Mouse (Mus musculus) CH12F3 (cell line): ENCODE data around the gene Atg9a.

Experiments
- in situ Hi-C: fragments of 300-500 bp; cut with MboI; formaldehyde crosslinking; loops from 2 replicates; pipeline ENCODE4 v1.14.3; 2020; ENCODE audit warnings: low sequenced_read_pairs

The Atg9a gene

DNA sequence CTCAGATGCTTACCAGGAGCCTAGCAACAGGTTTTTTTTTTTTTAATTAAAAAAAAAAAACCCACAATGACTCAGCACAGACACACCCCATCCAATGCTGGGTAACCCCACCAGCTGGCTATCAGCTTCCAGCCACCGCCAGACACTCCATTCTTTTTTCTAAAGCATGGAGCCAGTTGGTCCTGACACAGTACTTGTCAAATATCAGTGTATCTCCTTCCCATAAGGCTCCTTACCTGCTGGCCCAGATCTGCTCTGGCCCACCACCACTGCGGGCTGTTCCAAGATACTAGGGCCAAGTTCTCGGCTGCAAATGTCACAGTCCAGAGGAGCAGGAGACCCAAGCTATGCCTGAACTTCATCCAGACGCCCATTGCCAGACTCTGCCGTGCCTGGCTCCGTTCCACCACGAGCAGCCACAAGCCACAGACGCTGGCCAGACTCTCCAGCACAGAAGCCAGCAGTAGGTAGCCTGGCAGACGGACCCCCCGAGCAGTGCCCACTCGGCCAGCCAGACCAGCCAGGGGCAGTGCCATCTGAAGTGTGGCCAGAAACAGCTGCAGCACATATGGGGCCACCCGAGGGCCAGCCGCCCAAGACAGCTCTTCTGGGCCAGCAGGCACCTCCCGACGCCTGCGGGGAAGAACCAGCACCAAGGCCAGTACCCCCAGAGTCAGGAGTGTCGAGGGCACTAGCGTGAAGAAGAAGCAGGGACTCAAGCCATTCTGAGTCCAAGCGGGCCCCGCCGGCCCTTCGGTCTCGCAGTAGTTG lies 12.5 kb downstream of the Atg9a start:
- in situ Hi-C loops: no loop called here

DNA sequence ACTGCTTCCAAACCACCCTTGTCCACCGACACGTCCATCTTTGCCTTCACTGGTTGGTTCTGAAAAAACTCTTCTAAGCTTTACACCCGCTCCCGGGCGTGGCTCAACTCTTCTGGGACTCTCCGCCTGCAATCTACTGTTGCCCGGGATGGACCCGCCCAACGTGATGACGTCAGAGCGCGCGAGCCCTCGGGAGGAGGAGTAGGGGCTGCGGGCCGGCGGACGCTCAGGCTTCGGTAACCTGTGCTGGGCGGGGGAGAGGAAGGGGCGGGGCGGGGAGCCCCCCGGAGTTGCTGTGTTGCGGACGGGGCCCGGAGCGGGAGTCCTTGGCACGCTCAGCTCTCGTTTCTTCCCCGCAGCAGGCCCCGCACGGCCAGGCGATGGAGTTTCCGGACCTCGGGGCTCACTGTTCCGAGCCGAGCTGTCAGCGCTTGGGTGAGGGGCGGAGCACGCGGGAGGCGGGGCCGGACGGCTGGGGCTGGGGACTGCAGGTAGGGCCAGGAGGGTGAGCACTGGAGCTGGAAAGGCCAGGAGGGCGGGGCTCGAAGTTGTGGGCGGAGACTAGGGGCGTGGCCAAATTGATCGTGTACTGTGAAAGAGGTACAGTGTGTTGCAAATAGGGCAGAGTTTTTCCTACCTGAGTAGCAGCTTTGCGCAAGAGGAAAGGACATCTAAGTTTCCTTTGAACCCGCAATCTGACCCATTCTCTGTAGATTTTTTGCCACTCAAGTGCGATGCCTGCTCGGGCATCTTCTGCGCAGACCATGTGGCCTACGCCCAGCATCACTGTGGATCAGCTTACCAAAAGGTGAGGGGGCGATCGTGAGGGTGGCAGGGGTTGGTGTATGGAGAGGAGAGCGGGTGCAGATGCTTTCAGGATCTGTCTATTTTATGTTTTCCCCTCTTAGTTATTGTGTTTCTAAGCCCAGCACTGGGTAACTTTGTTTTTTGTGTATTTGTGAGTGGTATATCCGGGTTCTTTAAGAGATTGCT lies 23.2 kb downstream of the Atg9a start, which contains the start of gene Zfand2b:
Gene Zfand2b (plus strand): TSS at position 175 of the 993 bp plus-strand sequence.
- in situ Hi-C loops: no loop called here

- in situ Hi-C loops: no loop called here
These were observed 23.9 kb downstream of the Atg9a start for GRCm38 (mm10) chr1:75168093-75168471.

- in situ Hi-C loops: no loop called here
These were observed 31.8 kb downstream of the Atg9a start for GRCm38 (mm10) chr1:75160256-75160617.

- in situ Hi-C loops: no loop called here
These were observed 32.3 kb downstream of the Atg9a start for GRCm38 (mm10) chr1:75159540-75160255.

GRCm38 (mm10) chr1:75158990-75159389 lies 33.0 kb downstream of the Atg9a start:
- in situ Hi-C loops: no loop called here

DNA sequence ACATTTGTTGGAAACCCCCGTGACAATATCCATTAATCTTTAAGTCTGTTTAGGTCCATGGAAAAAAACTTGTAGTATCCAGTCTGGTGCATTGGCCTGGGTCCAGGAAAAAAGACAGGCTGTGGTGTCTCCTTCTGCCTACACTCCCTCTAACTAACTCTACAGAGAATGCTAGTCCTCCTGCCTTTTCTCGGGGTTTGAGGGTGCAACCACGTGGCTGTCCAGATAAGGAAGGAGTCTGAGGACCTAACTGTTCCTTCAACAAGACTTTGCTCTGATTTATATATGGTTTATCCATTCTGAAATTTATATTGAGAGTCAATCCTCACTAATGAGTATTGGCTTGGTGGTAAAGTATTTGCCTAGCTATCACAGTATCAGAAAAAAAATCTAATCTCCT lies 36.2 kb downstream of the Atg9a start:
- in situ Hi-C loops: no loop called here

DNA sequence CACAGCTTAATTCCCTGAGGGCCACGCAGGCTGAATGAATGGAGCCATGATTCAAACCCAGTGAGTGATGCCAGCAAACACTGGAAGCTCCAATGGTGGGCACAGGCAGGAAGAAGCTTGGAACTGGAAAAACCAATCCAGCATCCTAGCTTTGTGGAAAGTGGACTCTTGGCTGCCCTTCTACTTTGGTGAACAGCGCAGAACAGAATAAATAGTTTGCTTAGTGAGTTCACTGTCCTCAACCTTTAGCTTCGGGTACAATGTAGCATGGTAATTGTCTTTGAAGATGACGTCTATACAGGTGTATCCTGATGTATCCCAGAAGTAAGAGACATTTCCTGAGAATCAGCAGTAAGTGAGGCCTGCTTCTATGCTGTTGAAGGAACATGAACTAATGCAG lies 43.3 kb downstream of the Atg9a start:
- in situ Hi-C loops: no loop called here

- in situ Hi-C loops: no loop called here
These were observed 44.4 kb downstream of the Atg9a start for GRCm38 (mm10) chr1:75147411-75148135.

- in situ Hi-C loops: no loop called here
These were observed 46.4 kb downstream of the Atg9a start for GRCm38 (mm10) chr1:75145589-75145988.

DNA sequence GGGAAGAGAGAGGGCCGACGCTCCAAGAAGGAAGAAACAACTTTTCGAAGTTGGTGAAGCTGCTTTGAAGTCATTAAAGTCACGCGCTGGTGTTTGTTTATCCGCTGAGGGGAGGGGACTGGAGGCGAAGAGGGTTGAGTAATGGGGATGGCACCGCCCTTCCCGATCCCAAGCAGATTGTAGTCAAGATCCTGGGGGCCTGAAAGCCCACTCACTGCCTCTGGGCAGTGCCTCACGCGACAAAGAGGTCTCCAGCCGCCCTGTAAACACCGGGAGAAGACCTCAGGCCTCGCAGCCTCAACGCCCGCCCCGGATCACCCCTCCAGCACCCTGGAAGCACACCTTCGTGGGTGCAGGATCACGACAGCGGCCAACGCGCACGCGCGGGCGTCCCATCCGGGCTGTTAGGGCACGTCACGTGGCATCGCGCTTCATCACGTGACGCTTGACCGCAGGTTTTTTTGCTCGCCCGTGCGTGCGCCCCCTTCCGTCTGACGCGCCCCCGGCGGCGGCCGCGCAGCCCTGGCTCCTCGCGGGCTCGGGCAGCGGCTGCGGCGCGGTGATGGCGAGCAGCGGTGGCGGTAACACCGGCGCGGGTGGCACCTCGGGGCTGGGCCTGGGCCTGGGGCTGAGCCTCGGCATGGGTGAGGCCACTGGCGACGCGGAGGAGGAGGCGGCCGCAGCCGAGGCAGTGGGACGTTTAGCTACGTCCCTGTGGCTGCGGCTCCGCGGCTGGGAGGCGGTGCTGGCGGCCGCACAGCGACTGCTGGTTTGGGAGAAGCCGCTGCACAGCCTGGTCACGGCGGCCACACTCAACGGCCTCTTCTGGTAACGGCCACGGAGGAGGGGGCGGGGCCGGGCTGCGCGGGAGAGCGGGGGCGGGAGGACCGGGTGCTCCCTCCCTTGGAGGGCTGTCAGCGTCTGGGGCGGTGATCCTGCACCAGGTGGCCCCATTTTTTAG lies 49.4 kb downstream of the Atg9a start, which contains the start of the genes Cnppd1 and Retreg2:
Gene Cnppd1 (minus strand): TSS at position 411 of the 961 bp plus-strand sequence.
Gene Retreg2 (plus strand): TSS at position 478 of the 961 bp plus-strand sequence.
- in situ Hi-C loops: no loop called here

GRCm38 (mm10) chr1:75141486-75142190 lies 50.4 kb downstream of the Atg9a start:
- in situ Hi-C loops: no loop called here

GRCm38 (mm10) chr1:75140601-75141190 lies 51.3 kb downstream of the Atg9a start:
- in situ Hi-C loops: no loop called here

- in situ Hi-C loops: no loop called here
These were observed 53.5 kb downstream of the Atg9a start for GRCm38 (mm10) chr1:75138448-75138847.

DNA sequence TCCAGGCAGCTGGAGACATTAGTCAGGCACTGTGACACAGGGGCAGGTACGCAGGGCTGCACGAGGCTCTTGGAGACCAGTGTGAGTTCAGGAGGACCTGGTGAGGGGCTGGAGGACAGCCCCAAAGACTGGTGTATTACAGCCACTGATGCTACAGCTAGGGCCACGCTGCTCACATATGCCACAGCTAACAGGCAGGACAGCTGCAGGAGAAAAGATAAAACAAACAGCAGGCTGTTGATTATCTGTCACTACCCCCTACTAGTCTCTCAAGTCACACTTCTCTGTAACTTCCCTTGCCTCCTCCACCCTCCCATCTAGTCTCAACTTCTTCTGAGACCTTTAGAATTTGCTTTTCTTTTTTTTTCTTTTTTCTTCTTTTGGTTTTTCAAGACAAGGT lies 55.3 kb downstream of the Atg9a start:
- in situ Hi-C loops: no loop called here

DNA sequence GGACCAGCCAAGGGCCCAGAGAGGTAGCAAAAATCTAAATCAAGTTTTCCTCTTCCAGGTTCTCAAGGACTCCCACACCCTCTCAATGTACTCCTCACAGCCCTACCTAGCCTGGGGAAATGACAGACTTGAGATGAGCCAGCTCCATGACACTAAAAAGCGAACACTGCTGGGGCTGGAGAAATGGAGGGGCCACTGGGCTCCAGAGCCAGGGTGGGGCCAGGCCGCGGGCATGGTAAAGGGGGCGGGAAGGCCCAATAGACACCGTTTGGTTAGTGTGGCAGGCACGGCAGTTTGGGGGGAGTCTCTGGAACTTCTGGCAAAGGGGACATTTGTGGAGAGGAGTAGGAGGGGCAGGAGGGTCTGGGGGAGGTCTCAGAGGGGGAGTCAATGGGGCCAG lies 55.7 kb downstream of the Atg9a start:
- in situ Hi-C loops: no loop called here

- in situ Hi-C loops: no loop called here
These were observed 58.4 kb downstream of the Atg9a start, which contains the start of gene Slc23a3 for GRCm38 (mm10) chr1:75133421-75134207. Gene Slc23a3 (minus strand): TSS chr1:75133890.
